Mouse (Mus musculus) heart, embryonic 15.5 days (tissue): ENCODE results near the gene Vwa5b1. TPM values are rescaled to one million over a fixed set of nuclear protein-coding genes. Genes with fewer than 3 reads are reported as not detected.

Source experiments
- ATAC-seq: fragments of 200-750 bp; cut with Nextera tagmentation; replicated peaks from 2 replicates; pipeline ENCODE4 v1.8.0; 2017; ENCODE audit warnings: low read depth, moderate TSS enrichment; ENCODE audit not compliant: insufficient number of reproducible peaks, insufficient read depth, low FRiP score
- H3K27ac ChIP-seq: fragments of 300-500 bp; sonication (generic); 2 replicates; pipeline ENCODE4 v1.5.1; 2015; ENCODE audit warnings: mild to moderate bottlenecking, inconsistent platforms
- H3K27me3 ChIP-seq: fragments of 300-500 bp; sonication (generic); 2 replicates; pipeline ENCODE4 v1.6.1; 2015; ENCODE audit warnings: inconsistent platforms
- H3K36me3 ChIP-seq: fragments of 300-500 bp; sonication (generic); 2 replicates; pipeline ENCODE4 v1.6.1; 2015; ENCODE audit warnings: mild to moderate bottlenecking, inconsistent platforms
- H3K4me1 ChIP-seq: fragments of 300-500 bp; sonication (generic); replicated peaks from 2 replicates; pipeline ENCODE4 v1.6.1; 2015; ENCODE audit warnings: inconsistent platforms
- H3K4me2 ChIP-seq: fragments of 300-500 bp; sonication (generic); 2 replicates; pipeline ENCODE4 v1.6.1; 2015; ENCODE audit warnings: inconsistent platforms, mild to moderate bottlenecking, moderate library complexity
- H3K4me3 ChIP-seq: fragments of 300-500 bp; sonication (generic); 2 replicates; pipeline ENCODE4 v1.5.1; 2015; ENCODE audit warnings: mild to moderate bottlenecking, inconsistent platforms
- H3K9ac ChIP-seq: fragments of 300-500 bp; sonication (generic); 2 replicates; pipeline ENCODE4 v1.6.1; 2015; ENCODE audit warnings: mild to moderate bottlenecking, inconsistent platforms
- H3K9me3 ChIP-seq: fragments of 300-500 bp; sonication (generic); replicated peaks from 2 replicates; pipeline ENCODE4 v1.6.1; 2016; ENCODE audit warnings: inconsistent platforms
- WGBS: fragments of 180-500 bp; shearing (Covaris S2); methylation state at CpG from one replicate; pipeline ENCODE4 v1.1.7; 2015; ENCODE audit warnings: mixed read lengths; 5-methylcytosine and 5-hydroxymethylcytosine counted together
- polyA plus RNA-seq: library from polyadenylated mRNA; unstranded; fragments of >200 nt; fragmentation: Nextera tagmentation; extraction: Ambion mirVana; gene quantifications from 2 replicates; pipeline ENCODE4 v1.2.1, GENCODE M21; 2015

Vwa5b1 gene
- polyA plus RNA-seq, 1 experiment from 2014 or later, result not detected

- Histone ChIP-seq H3K4me1 (peaks cover 5% of the 10 kb centered on the region; the same call in 1 of the 2 replicates), H3K4me3 (no peak overlapping the region), H3K9me3 (no peaks in the 10 kb centered on the region), H3K27ac (no peak overlapping the region), H3K4me2 (no peak overlapping the region), H3K36me3 (no peaks in the 10 kb centered on the region), H3K27me3 (peaks cover 36% of the 10 kb centered on the region), H3K9ac (no peak overlapping the region)
- ATAC-seq, result no peak
- 80% methylated on average over 4 of the region's 4 CpGs for WGBS
Measured at GRCm38 (mm10) chr4:138525684-138526083, 110.0 kb downstream of the Vwa5b1 start.

- no peaks in the 10 kb centered on the region for H3K9me3 ChIP-seq
- H3K4me1 ChIP-seq, result peaks cover 5% of the 10 kb centered on the region; the same call in 1 of the 2 replicates
- H3K36me3 ChIP-seq, result no peaks in the 10 kb centered on the region
- H3K4me3 ChIP-seq, result no peak overlapping the region
- 74% methylated on average over 9 of the region's 9 CpGs for WGBS
- H3K9ac ChIP-seq, result no peak overlapping the region
- no peak overlapping the region for H3K4me2 ChIP-seq
- H3K27ac ChIP-seq, result no peak overlapping the region
- peaks cover 32% of the 10 kb centered on the region for H3K27me3 ChIP-seq
- ATAC-seq, result no peak
Measured at GRCm38 (mm10) chr4:138524769-138525168, 110.9 kb downstream of the Vwa5b1 start.

GRCm38 (mm10) chr4:138523775-138524174 is 111.9 kb downstream of the Vwa5b1 start:
- Histone ChIP-seq H3K9me3 (no peaks in the 10 kb centered on the region), H3K4me2 (no peak overlapping the region), H3K27me3 (peaks cover 34% of the 10 kb centered on the region), H3K27ac (no peak overlapping the region), H3K36me3 (no peaks in the 10 kb centered on the region), H3K4me3 (no peak overlapping the region), H3K9ac (no peak overlapping the region), H3K4me1 (peaks cover 5% of the 10 kb centered on the region; the same call in 1 of the 2 replicates)
- ATAC-seq, result peak; percentile 54
- 4% methylated on average over 7 of the region's 7 CpGs for WGBS

GRCm38 (mm10) chr4:138522296-138522695 is 113.4 kb downstream of the Vwa5b1 start:
- no peak overlapping the region for H3K9ac ChIP-seq
- WGBS, result 21% methylated on average over 7 of the region's 7 CpGs
- H3K4me3 ChIP-seq, result no peak overlapping the region
- peaks cover 5% of the 10 kb centered on the region; the same call in 1 of the 2 replicates for H3K4me1 ChIP-seq
- no peaks in the 10 kb centered on the region for H3K9me3 ChIP-seq
- H3K27ac ChIP-seq, result no peak overlapping the region
- H3K36me3 ChIP-seq, result no peaks in the 10 kb centered on the region
- H3K27me3 ChIP-seq, result peaks cover 33% of the 10 kb centered on the region
- H3K4me2 ChIP-seq, result no peak overlapping the region
- no peak for ATAC-seq

GRCm38 (mm10) chr4:138517153-138517789 is 118.4 kb downstream of the Vwa5b1 start:
- 45% methylated on average over 9 of the region's 9 CpGs for WGBS

GRCm38 (mm10) chr4:138516448-138516847 is 119.2 kb downstream of the Vwa5b1 start:
- H3K9me3 ChIP-seq, result no peaks in the 10 kb centered on the region
- H3K27ac ChIP-seq, result no peak overlapping the region
- 65% methylated on average over 3 of the region's 3 CpGs for WGBS
- no peak overlapping the region for H3K9ac ChIP-seq
- H3K4me2 ChIP-seq, result no peak overlapping the region
- peaks cover 33% of the 10 kb centered on the region for H3K27me3 ChIP-seq
- no peaks in the 10 kb centered on the region for H3K4me1 ChIP-seq
- H3K36me3 ChIP-seq, result no peaks in the 10 kb centered on the region
- H3K4me3 ChIP-seq, result no peak overlapping the region
- ATAC-seq, result no peak

More at GRCm38 (mm10) chr4:138517153-138517789, 118.4 kb downstream of the Vwa5b1 start:
- no peak overlapping the region for H3K9ac ChIP-seq
- H3K27me3 ChIP-seq, result peaks cover 39% of the 10 kb centered on the region
- ATAC-seq, result no peak
- H3K4me3 ChIP-seq, result no peak overlapping the region
- no peaks in the 10 kb centered on the region for H3K36me3 ChIP-seq
- H3K4me2 ChIP-seq, result no peak overlapping the region
- no peaks in the 10 kb centered on the region for H3K9me3 ChIP-seq
- no peak overlapping the region for H3K27ac ChIP-seq
- no peaks in the 10 kb centered on the region for H3K4me1 ChIP-seq

Other genes with a start within 250 kb of the Vwa5b1 start
- gene Fam43b, start 239.4 kb downstream of the Vwa5b1 start, polyA plus RNA-seq, result 0.22 TPM in 1 of 2 replicates, not detected in the other
- 22.2 and 22.7 TPM in 2 replicates for gene Mul1, start 201.2 kb downstream of the Vwa5b1 start, polyA plus RNA-seq
- 1.3 and 1.5 TPM in 2 replicates for gene Camk2n1, start 181.6 kb downstream of the Vwa5b1 start, polyA plus RNA-seq
- 0.18 and 0.24 TPM in 2 replicates for gene Pla2g2c, start 88.9 kb upstream of the Vwa5b1 start, polyA plus RNA-seq
- gene Ubxn10, start 101.3 kb upstream of the Vwa5b1 start, polyA plus RNA-seq, result 0.84 and 1.2 TPM in 2 replicates
- 0.09 TPM in 1 of 2 replicates, not detected in the other for gene Pla2g2f, start 121.7 kb upstream of the Vwa5b1 start, polyA plus RNA-seq
- gene Pla2g2d, start 139.9 kb upstream of the Vwa5b1 start, polyA plus RNA-seq, result not detected in 2 replicates
- 2.7 and 3.6 TPM in 2 replicates for gene Pla2g5, start 227.6 kb upstream of the Vwa5b1 start, polyA plus RNA-seq
- not detected in 2 replicates for gene Gm13030, start 238.1 kb upstream of the Vwa5b1 start, polyA plus RNA-seq
- gene Pla2g2e, start 242.1 kb upstream of the Vwa5b1 start, polyA plus RNA-seq, result not detected in 2 replicates